Mouse (Mus musculus) frontal cortex, adult 2 months (tissue): ENCODE measurements around the gene Cacna1d. TPM values are rescaled to one million over a fixed set of nuclear protein-coding genes. Genes with fewer than 3 reads are reported as not detected.

Experiments used
- DNase-seq, 2 experiments: peaks; one replicate each; pipeline ENCODE4 v3.0.0; 2022; ENCODE audit warnings: low spot score in 1 of 2; ENCODE audit errors: extremely low spot score in 1 of 2
- polyA plus RNA-seq: library from polyadenylated mRNA; depleted of rRNA; stranded (reverse); fragments of >200 nt; gene quantifications from 2 replicates; pipeline ENCODE4 v1.2.3, GENCODE M21; 2012; rRNA removed

Gene Cacna1d
- 80.3 and 82.8 TPM in 2 replicates for polyA plus RNA-seq

DNA sequence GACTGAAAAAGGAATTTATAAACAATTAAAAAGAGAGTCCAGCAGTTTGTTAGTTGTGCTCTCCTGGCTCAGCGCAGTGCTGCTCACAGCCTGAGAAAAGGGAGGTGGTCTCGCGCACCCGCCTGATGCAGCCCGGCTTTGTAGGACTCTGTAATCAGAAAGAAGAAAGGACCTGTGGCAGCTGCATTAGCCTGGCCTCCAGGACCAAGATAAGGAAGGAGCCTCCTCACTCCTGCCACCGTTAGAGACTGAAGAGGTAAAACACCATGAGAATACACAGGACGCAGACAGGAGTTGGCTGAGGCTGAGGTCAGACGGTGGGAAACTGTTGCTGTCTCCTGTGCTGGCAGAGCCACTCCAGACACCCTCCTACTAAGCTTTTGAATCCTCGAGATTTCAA is at the start of gene Cacna1d:
Gene Cacna1d, minus strand, starts transcription at position 114 of the 400 bp plus-strand sequence.
- DNase-seq: no peak

- no peak for DNase-seq
These were observed 42.7 kb upstream of the Cacna1d start for GRCm38 (mm10) chr14:30533780-30534450.

GRCm38 (mm10) chr14:30531896-30532295 is 40.6 kb upstream of the Cacna1d start:
- DNase-seq: no peak

GRCm38 (mm10) chr14:30531431-30531830 is 40.2 kb upstream of the Cacna1d start:
- no peak for DNase-seq

DNA sequence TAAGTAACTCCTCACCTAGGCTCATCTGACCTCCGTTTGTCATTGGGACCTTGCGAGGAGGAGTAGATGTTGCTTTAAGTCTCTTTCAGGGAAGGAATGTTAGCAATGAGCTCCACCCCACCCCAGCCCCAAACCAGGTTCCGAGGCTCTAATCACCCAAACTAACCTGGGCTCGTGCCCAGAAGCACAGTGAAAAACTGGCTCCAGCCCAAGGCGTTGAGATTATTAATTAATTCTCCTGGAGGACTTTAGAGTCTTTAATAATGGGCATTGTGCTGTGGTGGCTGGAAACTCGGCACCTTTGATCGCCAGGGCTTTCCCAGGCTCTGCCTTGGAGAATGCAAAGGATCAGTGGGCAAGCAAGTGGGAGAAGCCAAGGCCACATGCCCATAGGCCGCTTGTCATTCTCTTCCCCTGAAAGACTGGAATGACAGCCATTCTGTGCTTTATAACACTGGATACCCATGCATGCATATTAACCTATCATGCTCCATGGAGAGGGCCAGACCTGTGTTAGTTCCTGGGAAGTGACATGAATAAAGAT is 39.5 kb upstream of the Cacna1d start:
- no peak for DNase-seq

DNA sequence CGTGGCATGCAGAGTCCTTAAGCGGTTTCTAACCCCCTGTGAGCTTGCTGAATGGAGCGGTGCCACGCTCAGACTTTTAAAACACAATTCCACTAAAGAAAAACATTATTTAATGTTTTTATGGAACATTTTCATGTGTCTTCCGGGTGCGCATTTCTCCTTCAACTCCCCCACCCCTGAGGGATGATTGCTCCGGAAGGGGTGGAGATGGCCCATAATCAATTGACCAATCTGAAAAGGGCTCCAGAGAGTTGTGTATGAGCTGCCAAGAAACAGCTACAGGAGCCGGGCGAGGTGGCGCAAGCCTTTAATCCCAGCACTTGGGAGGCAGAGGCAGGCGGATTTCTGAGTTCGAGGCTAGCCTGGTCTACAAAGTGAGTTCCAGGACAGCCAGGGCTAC is 38.2 kb upstream of the Cacna1d start:
- no peak for DNase-seq

GRCm38 (mm10) chr14:30528961-30529360 is 37.7 kb upstream of the Cacna1d start:
- no peak for DNase-seq

DNA sequence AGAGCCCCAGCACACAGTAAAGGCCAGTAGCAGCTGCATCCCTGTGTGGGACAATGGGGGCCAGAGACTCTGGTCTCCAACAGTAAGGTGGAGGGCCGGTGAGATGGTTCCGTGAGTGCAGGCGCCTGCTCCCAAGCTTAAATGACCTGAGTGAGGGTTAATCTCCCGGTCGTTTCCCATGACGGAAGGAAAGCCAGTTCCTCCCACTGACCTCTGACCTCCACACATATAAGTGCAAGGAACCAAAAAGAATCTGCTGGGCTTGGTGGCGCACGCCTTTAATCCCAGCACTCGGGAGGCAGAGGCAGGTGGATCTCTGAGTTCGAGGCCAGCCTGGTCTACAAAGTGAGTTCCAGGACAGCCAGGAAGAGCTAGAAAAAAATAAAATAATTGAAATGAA is 37.1 kb upstream of the Cacna1d start:
- no peak for DNase-seq

- peak; percentile 47 to 71 for DNase-seq
These were observed 32.1 kb upstream of the Cacna1d start for GRCm38 (mm10) chr14:30523356-30523755.

DNA sequence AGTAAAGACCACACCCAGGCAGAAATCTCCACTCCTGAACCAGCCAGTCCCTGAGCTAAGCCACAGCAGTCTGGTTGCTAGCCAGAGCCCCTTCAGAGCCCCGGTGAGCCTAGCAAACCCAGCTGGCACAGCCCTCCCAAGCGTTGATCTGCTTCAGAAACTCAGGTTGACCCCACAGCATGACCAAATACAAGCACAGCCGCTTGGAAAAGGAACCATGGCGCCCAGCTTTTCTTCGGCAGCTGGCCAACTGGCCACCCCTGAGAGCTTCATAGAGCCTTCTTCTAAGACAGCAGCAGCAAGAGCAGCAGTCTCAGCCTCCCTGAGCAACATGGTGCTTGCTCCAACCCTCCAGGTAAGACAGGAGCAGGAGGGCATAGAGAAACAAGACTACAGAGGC is 28.1 kb upstream of the Cacna1d start:
- no peak for DNase-seq

GRCm38 (mm10) chr14:30515931-30516723 is 24.9 kb upstream of the Cacna1d start:
- DNase-seq: peak in 1 of 2 experiments; percentile 45

DNA sequence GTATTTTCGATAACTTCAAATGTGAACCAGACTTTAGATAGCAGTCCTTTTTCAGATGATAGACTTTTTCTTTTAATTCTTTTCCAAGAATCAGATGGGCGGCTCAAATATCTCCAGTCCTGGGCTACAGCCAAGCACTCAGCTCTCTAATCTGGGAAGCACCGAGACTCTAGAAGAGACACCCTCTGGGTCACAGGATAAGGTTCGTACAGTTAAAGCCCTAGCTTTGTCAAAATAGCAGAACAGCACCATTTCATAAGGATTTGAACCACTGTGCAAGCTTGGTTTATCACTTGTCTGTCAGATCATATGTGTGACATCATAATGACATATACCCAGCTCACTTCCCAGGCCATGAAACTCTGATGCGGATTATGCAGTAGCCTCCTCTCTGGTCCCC is 21.6 kb upstream of the Cacna1d start:
- DNase-seq: no peak

DNA sequence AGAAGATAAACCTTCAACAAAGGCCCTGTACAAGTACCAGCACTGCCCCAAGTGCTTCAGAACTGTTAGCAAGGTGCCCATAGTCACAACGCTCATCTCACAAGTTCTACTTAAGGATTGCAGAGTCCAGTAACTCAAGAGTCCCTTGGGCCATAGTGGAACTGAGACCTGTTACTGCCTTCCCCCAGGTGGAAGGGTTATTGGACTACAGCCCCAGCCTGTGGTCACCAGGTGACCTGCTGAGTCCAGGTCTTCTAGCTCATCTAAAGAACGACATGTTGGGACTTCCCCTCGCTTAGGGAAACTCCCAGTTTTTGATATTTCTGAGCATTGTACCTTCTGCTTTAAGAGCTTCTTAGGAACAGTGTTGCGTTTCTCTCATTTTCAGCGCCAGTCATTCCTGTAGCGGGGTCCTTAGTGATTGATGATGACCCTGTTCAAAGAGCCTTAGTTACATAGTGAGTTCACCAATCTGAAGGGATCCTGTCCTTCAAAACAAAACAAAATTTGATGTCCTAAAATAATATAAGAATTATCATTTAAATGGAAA is 19.0 kb upstream of the Cacna1d start:
- no peak for DNase-seq

DNA sequence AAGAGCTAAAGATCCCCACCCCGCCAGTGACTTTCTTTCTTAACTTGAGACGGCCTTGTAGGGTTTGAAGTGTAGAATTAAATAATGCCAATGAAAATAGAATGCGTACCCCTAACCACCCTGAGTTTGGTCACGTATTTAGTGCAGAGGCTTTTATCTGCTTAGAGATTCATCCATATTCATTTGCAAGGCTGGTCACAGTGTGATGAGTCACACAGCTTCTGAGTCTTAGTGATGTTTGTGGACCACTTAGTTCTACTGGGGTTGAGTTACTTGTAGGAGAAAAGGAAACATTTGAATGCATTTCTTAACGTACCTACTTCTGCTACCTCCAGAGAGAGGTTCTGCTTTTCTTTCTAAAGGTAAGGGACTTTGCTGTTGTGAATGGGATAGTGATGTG is 13.7 kb upstream of the Cacna1d start:
- DNase-seq: peak in 1 of 2 experiments; percentile 44

- DNase-seq: no peak
These were observed 6.9 kb upstream of the Cacna1d start for GRCm38 (mm10) chr14:30498202-30498601.

GRCm38 (mm10) chr14:30494998-30495397 is 3.7 kb upstream of the Cacna1d start:
- DNase-seq: no peak

DNA sequence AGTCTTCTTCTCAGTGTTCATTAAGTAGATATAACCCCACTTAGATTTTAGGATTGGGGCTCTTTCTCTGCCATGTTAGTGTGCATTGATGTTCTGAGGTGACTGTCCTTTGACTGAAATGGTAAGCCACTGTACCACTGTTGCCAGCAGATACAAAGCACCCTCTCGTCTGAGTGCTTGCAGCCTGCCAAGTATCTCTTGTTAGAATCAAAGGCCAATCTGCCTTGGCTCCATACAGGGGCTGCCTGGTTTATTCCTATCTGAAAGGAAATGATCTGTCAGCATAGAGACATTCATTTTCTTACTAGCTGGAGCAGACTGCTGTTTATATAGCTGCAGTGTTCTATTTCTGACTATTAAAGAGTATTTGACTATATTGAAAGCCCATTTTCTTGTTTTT is 2.0 kb upstream of the Cacna1d start:
- DNase-seq: no peak

GRCm38 (mm10) chr14:30479361-30479948 is 11.8 kb downstream of the Cacna1d start, which contains the start of gene Dcp1a:
Gene Dcp1a (plus strand): TSS chr14:30479535.
- DNase-seq: peak; percentile 92 to 98

- no peak for DNase-seq
These were observed 16.8 kb downstream of the Cacna1d start for GRCm38 (mm10) chr14:30474416-30474815.

DNA sequence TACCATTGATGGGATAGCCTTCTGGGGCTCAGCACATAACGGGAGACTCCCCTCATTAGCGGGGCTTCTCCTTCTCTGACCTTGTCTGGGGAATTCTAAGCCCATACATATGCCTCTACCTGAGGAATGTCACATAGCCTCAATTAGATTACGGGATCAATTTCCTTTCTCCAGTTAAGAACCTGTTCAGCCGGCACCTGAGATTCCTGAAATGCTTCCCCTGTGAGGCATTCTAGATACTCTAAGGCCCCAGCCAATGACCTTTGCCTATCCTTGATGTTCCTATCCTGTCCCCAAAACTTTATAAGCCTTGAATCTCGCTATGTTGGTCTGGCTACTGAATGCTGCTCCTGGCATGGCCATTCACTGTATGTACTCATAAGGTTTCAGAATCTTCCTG is 17.6 kb downstream of the Cacna1d start:
- no peak for DNase-seq

DNA sequence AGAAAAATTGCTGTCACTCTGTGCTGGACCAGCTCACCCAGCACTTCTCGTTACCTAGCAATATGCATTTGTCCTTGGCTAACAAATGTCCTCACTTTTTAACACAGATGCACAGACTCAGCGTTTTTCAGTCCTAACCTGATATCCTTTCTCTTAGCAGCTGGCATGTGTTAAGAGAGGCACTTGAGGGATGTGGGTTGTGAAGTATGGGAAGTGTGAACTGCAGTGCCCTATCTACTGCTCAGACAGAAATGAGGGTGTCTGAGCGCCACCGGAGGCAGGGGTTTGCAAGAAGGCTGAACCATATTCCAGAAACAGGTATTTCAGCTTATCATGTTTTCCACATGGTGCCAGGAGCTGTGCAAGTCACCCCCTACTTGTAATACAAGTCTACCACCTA is 27.9 kb downstream of the Cacna1d start:
- DNase-seq: peak in 1 of 2 experiments; percentile 27
